Mouse (Mus musculus): ENCODE measurements around the gene Bri3. TPM values are rescaled to one million over a fixed set of nuclear protein-coding genes. Genes with fewer than 3 reads are reported as not detected.

Gene Bri3
- polyA plus RNA-seq, 1 experiment, result 90.6 TPM

DNA sequence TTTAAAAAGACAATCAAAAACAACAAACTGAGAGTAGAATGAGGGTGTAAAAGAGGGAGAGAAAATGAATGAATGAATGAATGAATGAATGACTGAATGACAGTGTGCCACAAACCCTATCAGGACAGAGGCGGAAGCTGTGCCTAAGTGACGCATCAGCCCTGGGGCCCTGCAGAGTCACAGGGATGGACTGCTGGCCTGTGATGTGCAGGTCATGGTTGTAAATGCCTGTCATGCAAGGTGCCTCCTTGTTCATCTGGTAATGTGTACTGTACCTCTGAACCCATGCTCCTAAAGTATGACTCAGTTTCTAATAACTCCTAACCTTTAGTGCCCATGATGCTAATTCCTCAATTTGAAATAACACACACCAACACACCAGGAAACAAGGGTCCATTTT lies 58.8 kb downstream of the Bri3 start:
- no peaks in the 10 kb centered on the region for H3K4me1 ChIP-seq (ENCODE audit: control insufficient read depth, insufficient read depth, low read length)
- TF ChIP-seq POLR2A (IDR thresholded peaks at IDR 0.05; ENCODE audit: low read depth, low read length) (no peak), CTCF (IDR thresholded peaks at IDR 0.05; ENCODE audit: borderline replicate concordance, insufficient read depth, low read length) (no peak)
- H3K27ac ChIP-seq (ENCODE audit: insufficient read depth, low read length), result no peak overlapping the region
- no peak overlapping the region for H3K4me3 ChIP-seq (ENCODE audit: insufficient read depth, low read length)

DNA sequence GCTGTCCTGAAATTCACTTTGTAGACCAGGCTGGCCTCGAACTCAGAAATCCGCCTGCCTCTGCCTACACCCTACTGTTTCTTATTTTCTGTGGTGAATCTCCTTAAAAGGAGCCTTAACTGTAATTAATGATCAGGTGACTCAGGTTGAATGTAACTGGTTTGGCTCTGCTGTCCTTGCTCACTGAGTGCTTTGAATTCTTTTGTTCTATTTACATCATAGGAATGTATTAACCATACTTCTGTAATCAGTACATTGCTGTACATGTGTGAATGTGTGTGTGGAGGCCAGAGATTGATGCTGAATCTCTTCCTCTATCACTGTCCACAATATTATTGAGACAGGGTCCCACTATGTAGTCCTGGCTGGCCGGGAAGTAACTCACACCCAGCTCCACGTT lies 64.7 kb downstream of the Bri3 start:
- H3K4me3 ChIP-seq (ENCODE audit: insufficient read depth, low read length), result no peak overlapping the region
- TF ChIP-seq POLR2A (IDR thresholded peaks at IDR 0.05; ENCODE audit: low read depth, low read length) (no peak), CTCF (IDR thresholded peaks at IDR 0.05; ENCODE audit: borderline replicate concordance, insufficient read depth, low read length) (no peak)
- peaks cover 6% of the 10 kb centered on the region for H3K4me1 ChIP-seq (ENCODE audit: control insufficient read depth, insufficient read depth, low read length)
- no peak overlapping the region for H3K27ac ChIP-seq (ENCODE audit: insufficient read depth, low read length)

DNA sequence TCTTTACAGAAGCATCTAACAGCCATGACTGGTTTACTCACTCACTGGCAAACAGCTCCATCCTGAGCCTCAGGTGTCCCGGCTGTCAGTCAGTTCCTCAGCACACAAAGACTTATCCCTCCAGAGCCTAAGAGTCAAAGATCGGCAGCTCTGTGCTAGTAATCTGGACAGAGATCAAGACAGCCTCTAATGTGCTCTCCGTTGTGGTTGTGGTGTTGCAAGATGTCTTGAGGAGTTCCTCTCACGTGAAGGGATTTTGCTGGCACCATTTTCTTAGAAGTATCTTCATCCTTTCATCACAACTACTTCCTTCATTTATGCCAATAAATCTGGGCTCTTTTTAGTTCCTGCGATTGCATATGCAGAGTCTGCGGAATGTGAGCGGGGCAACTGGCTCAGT lies 67.9 kb downstream of the Bri3 start:
- peaks cover 10% of the 10 kb centered on the region for H3K4me1 ChIP-seq (ENCODE audit: control insufficient read depth, insufficient read depth, low read length)
- TF ChIP-seq CTCF (IDR thresholded peaks at IDR 0.05; ENCODE audit: borderline replicate concordance, insufficient read depth, low read length) (no peak), POLR2A (IDR thresholded peaks at IDR 0.05; ENCODE audit: low read depth, low read length) (no peak)

DNA sequence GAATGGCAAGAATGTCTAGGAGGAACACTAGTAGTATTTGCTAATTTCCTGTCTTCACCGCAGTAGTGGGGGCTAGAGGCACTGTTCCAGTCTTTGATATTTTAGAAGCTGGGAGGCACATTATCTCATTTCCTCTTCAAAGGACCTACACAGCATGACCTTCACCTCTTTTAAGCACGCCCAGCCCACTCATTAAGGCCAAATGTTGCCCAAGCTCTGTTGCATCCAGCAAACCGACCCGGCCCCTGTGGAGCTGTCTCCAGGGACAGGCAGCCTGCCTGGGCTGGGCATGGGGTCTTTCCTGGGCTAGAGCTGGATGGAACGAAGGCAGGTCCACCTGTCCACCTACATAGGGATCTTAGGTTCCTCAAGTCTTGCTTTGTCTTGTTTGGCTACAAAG lies 69.1 kb downstream of the Bri3 start:
- Histone ChIP-seq H3K4me1 (ENCODE audit: control insufficient read depth, insufficient read depth, low read length) (peaks cover 12% of the 10 kb centered on the region), H3K27ac (ENCODE audit: insufficient read depth, low read length) (no peak overlapping the region), H3K4me3 (ENCODE audit: insufficient read depth, low read length) (no peak overlapping the region)
- TF ChIP-seq POLR2A (IDR thresholded peaks at IDR 0.05; ENCODE audit: low read depth, low read length) (no peak), CTCF (IDR thresholded peaks at IDR 0.05; ENCODE audit: borderline replicate concordance, insufficient read depth, low read length) (no peak)

More for the DNA sequence above, 67.9 kb downstream of the Bri3 start:
- H3K4me3 ChIP-seq (ENCODE audit: insufficient read depth, low read length), result no peak overlapping the region
- H3K27ac ChIP-seq (ENCODE audit: insufficient read depth, low read length), result no peak overlapping the region

DNA sequence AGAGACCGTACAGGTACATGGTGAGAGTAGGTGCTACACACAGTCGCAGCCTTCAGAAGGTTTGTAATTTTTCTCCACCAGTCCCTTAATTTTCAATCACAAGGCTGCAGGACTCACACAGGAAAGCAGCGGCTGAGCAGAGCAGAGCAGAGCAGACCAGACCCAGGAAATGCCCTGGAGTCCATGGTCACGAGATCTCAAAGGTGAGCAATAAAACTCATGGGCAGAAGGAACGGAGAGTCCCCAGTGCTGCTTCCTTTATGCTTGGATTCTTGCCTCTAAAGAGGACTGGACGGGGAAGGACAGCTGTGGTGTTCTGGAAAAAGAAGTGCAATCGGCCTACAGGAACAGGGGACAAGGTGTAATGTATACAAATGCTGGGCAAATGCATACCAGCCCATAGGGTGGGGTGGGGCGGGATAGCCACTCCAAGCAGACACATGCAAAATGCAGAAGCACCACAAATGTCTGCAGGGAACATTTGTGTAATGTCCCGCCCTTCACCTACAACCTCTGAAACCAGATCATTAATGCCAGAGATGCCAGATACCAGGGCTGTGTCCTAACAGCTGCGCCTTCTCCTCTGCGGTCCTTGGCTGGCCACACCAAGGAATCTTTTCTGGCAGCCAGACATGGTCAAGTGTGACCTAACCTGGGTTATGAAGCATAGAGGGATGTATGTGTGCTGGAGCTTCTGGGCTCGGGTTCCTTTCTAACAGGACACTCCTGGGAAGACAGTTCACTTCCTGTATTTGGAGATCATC lies 70.7 kb downstream of the Bri3 start:
- TF ChIP-seq POLR2A (IDR thresholded peaks at IDR 0.05; ENCODE audit: low read depth, low read length) (no peak), CTCF (IDR thresholded peaks at IDR 0.05; ENCODE audit: borderline replicate concordance, insufficient read depth, low read length) (no peak)
- H3K4me3 ChIP-seq (ENCODE audit: insufficient read depth, low read length), result no peak overlapping the region
- H3K27ac ChIP-seq (ENCODE audit: insufficient read depth, low read length), result no peak overlapping the region
- H3K4me1 ChIP-seq (ENCODE audit: control insufficient read depth, insufficient read depth, low read length), result peaks cover 12% of the 10 kb centered on the region

DNA sequence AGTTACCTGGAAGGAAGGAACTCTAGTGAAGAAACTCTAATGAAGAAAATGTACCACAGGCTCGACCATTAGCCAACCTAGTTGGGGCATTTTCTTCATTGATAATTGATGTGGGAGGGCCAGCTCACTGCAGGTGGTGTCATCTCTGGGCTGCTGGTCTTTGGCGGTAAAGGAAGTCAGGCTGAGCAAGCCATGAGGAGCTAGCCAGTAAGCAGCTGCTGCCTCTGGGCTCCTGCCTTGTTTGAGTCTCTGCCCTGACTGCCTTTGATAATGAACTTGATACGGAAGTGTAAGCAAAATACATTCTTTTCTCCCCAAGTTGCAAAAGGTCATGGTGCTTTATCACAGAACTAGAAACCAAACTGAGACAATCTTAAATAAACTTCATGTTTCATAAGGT lies 72.2 kb downstream of the Bri3 start:
- H3K4me3 ChIP-seq (ENCODE audit: insufficient read depth, low read length), result no peak overlapping the region
- TF ChIP-seq POLR2A (IDR thresholded peaks at IDR 0.05; ENCODE audit: low read depth, low read length) (no peak), CTCF (IDR thresholded peaks at IDR 0.05; ENCODE audit: borderline replicate concordance, insufficient read depth, low read length) (no peak)
- H3K27ac ChIP-seq (ENCODE audit: insufficient read depth, low read length), result no peak overlapping the region

DNA sequence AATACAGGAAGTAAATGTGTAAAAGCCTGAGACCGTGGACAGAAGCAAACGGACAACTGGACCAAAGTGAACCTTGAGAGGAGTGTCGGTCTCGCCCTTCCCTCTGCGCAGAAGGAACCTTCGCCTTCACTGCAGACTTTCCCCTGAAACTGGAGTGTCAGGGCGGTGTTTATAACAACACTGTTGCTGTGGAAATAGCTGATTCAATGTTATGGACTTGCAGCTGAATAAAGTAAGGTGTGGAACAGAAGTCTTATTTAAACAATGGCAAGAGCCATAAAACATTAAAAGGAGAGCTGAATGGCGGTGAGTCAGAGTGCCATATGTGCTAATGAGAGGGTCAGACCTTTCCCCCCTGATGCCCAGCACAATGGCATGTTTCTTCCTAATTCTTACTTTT lies 73.2 kb downstream of the Bri3 start:
- no peak overlapping the region for H3K4me3 ChIP-seq (ENCODE audit: insufficient read depth, low read length)
- TF ChIP-seq CTCF (IDR thresholded peaks at IDR 0.05; ENCODE audit: borderline replicate concordance, insufficient read depth, low read length) (no peak), POLR2A (IDR thresholded peaks at IDR 0.05; ENCODE audit: low read depth, low read length) (no peak)
- no peak overlapping the region for H3K27ac ChIP-seq (ENCODE audit: insufficient read depth, low read length)
- peaks cover 16% of the 10 kb centered on the region for H3K4me1 ChIP-seq (ENCODE audit: control insufficient read depth, insufficient read depth, low read length)

More for the DNA sequence above, 72.2 kb downstream of the Bri3 start:
- peaks cover 12% of the 10 kb centered on the region for H3K4me1 ChIP-seq (ENCODE audit: control insufficient read depth, insufficient read depth, low read length)

DNA sequence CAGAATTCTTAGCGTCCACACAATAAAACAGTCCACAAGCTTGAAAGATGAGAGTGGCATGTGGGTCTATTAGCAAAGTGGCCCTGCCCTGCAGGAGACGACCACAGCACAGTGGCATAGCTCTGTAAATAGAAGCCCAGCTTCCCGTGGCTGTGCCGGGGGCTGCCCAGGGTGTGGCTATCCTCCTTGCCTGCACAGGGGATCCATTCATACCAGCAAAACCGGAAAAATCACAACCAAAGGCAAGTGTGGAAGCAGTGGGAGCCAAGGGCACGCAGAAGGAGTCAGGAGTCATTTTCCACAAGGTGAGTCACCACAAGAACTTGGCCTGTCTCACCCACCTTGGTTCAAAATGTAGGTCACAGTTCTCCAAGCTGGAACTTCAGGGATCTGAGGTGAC lies 74.0 kb downstream of the Bri3 start:
- no peak overlapping the region for H3K27ac ChIP-seq (ENCODE audit: insufficient read depth, low read length)
- peaks cover 15% of the 10 kb centered on the region for H3K4me1 ChIP-seq (ENCODE audit: control insufficient read depth, insufficient read depth, low read length)
- H3K4me3 ChIP-seq (ENCODE audit: insufficient read depth, low read length), result no peak overlapping the region
- TF ChIP-seq CTCF (IDR thresholded peaks at IDR 0.05; ENCODE audit: borderline replicate concordance, insufficient read depth, low read length) (no peak), POLR2A (IDR thresholded peaks at IDR 0.05; ENCODE audit: low read depth, low read length) (no peak)

DNA sequence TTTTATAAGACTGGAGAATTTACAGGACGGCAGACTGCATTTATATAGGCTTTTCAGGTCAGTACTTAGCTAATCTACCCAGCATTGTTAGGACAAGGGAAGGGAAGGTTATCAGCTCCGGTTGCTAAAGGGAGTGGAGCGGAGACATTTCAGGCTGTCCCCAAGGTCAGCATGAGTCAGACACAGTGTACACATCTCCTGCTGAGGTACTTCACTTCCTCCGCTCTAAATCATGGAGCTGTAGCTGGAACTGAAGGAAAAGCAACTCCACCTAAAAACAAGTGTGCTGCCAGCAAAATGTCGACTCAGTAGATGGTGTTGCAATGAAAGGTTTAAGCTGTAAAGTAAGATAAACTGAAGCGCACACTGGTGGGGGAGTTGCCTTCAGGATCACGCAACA lies 77.4 kb downstream of the Bri3 start:
- TF ChIP-seq POLR2A (IDR thresholded peaks at IDR 0.05; ENCODE audit: low read depth, low read length) (no peak), CTCF (IDR thresholded peaks at IDR 0.05; ENCODE audit: borderline replicate concordance, insufficient read depth, low read length) (no peak)
- Histone ChIP-seq H3K27ac (ENCODE audit: insufficient read depth, low read length) (no peak overlapping the region), H3K4me3 (ENCODE audit: insufficient read depth, low read length) (no peak overlapping the region), H3K4me1 (ENCODE audit: control insufficient read depth, insufficient read depth, low read length) (peaks cover 7% of the 10 kb centered on the region)

DNA sequence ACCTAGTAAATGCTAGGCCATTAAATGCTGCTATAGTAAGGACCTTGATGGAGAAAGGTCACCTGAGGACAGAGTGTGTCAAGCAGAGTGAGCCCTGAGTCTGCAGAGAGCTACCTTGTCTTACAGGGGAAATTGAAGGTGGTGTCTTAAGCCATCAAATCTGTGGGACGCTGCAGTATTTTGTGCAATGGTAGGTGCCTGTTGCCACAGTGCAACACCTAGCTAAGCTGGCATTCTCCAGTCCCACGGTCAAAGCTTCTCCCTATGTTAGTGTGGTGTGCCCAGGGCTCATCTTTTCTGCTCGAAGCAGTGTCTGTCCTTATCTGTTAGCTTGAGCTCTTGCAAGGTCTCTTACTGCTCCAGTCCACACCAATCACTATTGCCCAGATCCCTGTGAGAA lies 78.5 kb downstream of the Bri3 start:
- Histone ChIP-seq H3K27ac (ENCODE audit: insufficient read depth, low read length) (no peak overlapping the region), H3K4me1 (ENCODE audit: control insufficient read depth, insufficient read depth, low read length) (peaks cover 7% of the 10 kb centered on the region), H3K4me3 (ENCODE audit: insufficient read depth, low read length) (no peak overlapping the region)
- TF ChIP-seq CTCF (IDR thresholded peaks at IDR 0.05; ENCODE audit: borderline replicate concordance, insufficient read depth, low read length) (no peak), POLR2A (IDR thresholded peaks at IDR 0.05; ENCODE audit: low read depth, low read length) (no peak)
